Mouse (Mus musculus) ES-E14 (cell line): ENCODE measurements around the gene Kremen2.

ENCODE experiments used
- HCFC1 ChIP-seq: IDR thresholded peaks from 2 replicates; pipeline ENCODE4 v1.6.1; 2012; ENCODE audit warnings: low read length, inconsistent platforms, borderline replicate concordance; ENCODE audit not compliant: insufficient read depth
- MAFK ChIP-seq: IDR thresholded peaks from 2 replicates; pipeline ENCODE4 v1.6.1; 2014; ENCODE audit warnings: mild to moderate bottlenecking, low read depth, low read length, inconsistent platforms; ENCODE audit not compliant: insufficient read depth

GRCm38 (mm10) chr17:23694491-23694890 lies 51.1 kb downstream of the Kremen2 start:
- TF ChIP-seq HCFC1 (no peak), MAFK (no peak)
